Mouse (Mus musculus) adrenal gland, postnatal 36 days (tissue): ENCODE data around the gene Lect2. TPM values are rescaled to one million over a fixed set of nuclear protein-coding genes. Genes with fewer than 3 reads are reported as not detected.

Experiments used
- DNase-seq, 2 experiments: peaks; one replicate each; pipeline ENCODE4 v3.0.0; 2021; ENCODE audit warnings: mixed read lengths in 1 of 2
- total RNA-seq, 2 experiments: library from RNA; stranded (reverse); gene quantifications; 2 replicates each; pipeline ENCODE4 v1.2.3; 2021

Gene Lect2
- total RNA-seq, 2 experiments from 2014 or later, result not detected

- DNase-seq, result no peak
Observed at GRCm38 (mm10) chr13:56556701-56557100, 8.4 kb upstream of the Lect2 start.

DNA sequence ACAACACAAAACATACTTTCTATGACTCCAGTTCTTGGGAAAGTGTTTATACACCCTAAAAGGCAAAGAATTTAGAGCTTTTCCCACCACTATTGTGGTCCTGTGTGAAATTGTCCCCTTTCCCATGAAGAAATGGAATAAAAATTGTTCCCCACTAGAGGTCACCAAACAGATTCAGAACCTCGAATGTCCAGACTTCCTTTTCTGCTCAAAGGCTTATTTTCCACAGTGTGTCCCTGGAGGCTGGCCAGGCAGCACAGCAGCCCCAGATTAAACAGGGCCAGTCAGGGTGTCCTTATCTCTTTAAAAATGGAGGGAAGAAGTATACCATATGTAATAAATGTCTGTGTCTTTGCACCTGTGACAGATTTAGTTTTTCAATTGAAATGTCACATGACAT is 7.7 kb upstream of the Lect2 start:
- peak; percentile 56 to 69 for DNase-seq

- DNase-seq, result peak; percentile 26 to 37
Observed at GRCm38 (mm10) chr13:56554409-56554808, 6.1 kb upstream of the Lect2 start.

DNA sequence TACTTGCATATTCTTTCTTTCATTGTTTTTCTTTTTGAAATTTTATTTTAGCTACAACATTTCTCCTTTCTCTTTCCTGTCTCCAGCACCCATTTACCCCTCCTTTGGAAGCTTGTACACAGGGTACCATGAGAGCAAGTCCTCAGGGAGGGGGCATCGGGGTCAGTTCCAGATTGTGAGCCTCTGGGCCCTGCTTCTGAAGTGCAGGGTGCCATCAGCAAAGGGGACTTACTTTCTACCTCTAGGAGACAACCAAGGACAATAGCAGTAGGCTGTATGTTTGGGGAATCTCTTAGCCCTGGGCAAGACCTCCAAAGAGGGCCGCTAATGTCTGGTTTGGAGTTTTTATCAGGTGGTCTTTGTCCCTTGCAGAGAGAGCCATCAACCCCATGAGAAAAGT is 5.6 kb upstream of the Lect2 start:
- no peak for DNase-seq

- no peak for DNase-seq
Observed at GRCm38 (mm10) chr13:56551661-56552060, 3.4 kb upstream of the Lect2 start.

DNA sequence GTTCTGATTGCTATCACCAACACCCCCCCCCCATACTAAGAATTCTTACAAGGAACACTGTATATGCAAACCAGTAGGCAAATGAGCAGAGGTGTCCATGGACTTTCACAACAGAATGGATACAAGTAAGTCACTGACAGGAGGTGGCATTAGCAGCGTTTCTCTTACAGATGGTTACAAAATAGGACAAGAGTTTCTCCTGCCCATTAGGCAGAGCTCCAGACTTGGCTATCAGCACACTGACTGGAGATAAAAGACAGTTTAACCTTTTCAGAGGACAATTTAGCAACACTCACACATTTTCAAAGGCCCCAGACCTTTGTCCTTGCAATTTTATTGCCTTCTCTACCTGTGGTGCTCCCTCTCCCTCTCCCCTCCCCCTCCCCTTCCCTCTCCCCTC is 2.3 kb upstream of the Lect2 start:
- DNase-seq, result peak; percentile 79 to 80

GRCm38 (mm10) chr13:56549364-56549763 is 1.1 kb upstream of the Lect2 start:
- DNase-seq, result peak; percentile 82 to 84

DNA sequence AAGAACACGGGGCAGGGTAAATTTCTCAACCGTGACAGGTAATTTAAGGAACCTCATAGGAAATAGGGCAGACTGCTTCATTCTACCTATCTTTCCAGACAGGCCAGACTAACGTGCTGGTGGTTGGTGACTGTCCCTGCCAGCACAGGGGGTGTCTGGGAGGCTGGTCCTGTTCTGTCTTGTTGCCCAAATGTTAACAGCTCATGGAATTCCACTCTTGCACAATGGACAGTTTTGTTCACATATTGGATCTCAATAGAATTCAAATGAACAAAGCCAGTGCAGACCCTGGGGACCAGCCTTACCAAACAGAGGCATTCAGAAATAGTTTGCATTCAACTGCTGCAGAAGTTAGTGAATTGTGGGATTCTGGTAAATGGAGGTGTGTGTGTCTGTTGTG is 3.3 kb downstream of the Lect2 start:
- DNase-seq, result no peak

DNA sequence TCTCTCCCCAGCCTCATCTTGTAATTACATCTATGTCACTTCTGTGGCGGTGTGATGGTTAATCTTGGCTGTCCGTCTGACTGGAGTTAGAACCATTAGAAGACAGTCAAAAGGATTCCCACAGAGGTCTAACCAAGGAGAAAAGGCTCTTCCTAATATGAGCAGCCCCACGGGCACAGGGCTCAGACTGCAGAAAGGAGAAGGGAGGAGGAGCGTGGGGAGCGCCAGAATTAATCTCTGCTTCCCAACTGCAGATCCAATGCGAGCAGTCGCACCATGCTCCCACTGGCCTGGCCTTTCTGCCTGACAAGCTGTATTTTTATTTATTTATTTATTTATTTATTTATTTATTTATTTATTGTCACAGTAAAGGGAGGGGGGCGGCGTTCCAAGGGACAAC is 4.5 kb downstream of the Lect2 start:
- DNase-seq, result peak in 1 of 2 experiments; percentile 23

DNA sequence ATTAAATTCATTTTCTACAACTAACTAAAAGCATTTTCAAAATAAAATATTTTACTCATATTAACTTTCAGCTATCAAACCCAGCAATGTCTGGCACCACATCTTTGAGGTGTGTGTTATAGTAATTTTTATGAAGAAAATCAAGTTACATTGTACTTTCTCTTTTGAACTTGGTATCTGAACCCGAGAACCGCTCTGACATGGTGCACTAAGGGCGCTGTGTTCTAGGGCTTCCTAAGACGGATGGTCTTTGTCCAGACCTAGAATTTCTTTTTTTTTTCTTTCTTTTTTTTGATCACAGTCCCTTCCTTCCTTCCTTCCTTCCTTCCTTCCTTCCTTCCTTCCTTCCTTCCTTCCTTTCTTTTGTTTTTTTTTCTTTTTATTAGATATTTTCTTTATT is 8.5 kb downstream of the Lect2 start:
- peak; percentile 48 to 66 for DNase-seq

- no peak for DNase-seq
Observed at GRCm38 (mm10) chr13:56537026-56537425, 11.3 kb downstream of the Lect2 start.

DNA sequence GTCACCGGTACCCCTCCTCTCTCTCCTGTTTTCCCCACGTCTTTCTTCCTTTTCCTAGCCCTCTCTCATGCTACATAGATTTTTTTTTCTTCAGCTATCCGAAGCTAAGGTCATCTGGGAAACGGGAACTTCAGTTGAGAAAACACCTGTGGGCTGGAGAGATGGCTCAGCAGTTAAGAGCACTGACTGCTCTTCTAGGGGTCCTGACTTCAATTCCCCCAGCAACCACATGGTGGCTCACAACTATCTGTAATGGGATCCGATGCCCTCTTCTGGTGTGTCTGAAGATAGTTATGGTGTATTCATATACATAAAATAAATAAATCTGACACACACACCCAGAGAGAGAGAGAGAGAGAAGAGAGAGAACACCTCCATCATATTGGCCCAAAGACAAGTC is 12.7 kb downstream of the Lect2 start:
- DNase-seq, result no peak

DNA sequence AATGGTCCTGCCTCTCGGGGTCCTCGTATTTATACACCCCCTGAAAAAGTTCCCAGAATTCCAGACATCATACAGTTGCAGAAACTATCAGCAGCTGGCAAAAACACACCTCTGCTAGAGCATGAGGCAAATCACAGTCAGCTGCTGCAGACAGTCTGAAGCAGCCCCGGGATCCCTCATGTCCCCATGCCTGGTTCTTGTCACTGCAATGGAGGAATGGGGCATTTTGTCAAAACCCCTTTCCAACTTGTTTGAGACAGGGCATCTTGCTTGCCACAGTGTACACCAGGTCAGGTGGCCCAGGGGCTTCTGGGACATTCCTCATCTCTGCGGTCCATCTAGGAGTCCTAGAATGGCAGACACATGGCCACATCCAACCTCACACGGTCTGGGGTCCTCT is 13.4 kb downstream of the Lect2 start:
- no peak for DNase-seq

DNA sequence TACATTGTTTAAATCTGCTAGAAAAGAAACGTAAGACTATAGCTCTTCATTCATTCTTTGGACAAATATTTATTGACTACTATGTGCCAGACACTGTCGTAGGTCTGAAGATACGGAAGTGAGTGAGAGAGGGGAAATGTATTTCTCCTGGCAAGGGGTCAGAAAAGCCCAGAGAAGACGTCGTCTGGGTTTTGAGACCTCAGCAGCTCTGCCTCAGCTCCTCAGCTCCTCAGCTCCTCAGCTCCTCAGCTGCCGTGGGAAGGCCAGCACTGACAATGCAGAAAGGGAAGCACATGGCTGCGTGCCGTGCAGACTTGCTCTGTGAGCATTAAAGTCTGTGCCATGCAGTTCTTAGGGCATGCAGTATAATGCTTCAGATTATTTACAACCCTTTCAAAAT is 18.6 kb downstream of the Lect2 start:
- no peak for DNase-seq

- no peak for DNase-seq
Observed at GRCm38 (mm10) chr13:56529031-56529430, 19.3 kb downstream of the Lect2 start.

- no peak for DNase-seq
Observed at GRCm38 (mm10) chr13:56528281-56528680, 20.0 kb downstream of the Lect2 start.

DNA sequence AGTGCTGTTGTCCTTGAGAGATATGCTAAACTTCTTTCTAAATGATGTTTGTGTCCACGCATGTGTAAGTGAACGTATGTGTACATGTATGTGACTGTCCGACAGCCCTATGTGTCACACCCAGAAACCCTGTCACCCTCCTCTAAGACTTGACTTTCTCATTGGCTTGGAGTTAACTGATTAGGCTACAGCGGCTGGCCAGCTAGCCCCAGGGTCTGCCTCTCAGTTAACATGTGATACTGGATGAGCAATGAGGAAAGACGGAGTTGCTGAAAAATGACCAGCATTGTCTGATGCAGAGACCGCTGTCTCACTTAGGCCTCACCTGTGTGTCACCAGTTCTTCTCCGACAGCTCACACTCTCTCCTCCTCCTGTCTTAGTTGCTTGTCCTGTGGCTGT is 20.5 kb downstream of the Lect2 start:
- DNase-seq, result no peak

GRCm38 (mm10) chr13:56526871-56527270 is 21.4 kb downstream of the Lect2 start:
- DNase-seq, result no peak

- no peak for DNase-seq
Observed at GRCm38 (mm10) chr13:56522821-56523167, 25.5 kb downstream of the Lect2 start.

DNA sequence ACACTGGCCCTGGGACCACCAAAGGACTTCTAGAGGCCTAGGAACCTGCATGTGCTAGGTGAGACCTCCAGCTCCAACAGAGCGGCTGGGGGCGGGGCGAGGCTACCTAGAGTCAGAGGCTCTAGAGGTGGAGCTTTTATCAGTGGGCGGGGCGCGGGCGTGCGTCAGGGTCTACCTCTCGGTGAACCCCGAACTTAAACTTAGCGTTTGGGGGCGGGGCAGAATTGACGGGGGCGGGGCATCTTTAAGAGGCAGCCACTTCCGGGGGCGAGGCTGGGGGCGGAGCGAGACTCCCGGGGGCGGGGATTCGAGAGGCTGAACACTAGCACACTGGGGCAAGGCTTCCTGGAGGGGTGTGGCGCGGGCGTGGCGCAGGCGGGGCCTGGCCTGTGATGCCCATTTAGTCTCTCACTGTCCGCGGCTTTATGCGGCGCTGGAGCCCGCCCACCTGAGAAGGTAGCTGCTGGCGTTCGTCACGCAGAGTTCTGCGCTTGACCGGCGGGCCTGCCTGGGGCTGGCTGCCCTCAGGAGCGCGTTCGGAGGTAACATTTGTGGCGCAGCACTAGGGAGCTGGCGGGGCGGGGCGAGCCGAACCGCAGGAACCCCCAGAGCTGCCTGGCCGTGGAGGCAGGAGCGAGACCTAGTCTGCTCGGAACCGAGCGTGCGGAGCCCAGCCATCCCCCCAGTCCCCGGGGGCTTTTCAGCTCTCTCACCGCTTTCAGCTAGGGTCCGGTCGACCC is 26.1 kb downstream of the Lect2 start, which contains the start of gene Fbxl21:
Gene Fbxl21, plus strand, starts transcription at position 392 of the 740 bp plus-strand sequence.
- peak; percentile 96 to 98 for DNase-seq

DNA sequence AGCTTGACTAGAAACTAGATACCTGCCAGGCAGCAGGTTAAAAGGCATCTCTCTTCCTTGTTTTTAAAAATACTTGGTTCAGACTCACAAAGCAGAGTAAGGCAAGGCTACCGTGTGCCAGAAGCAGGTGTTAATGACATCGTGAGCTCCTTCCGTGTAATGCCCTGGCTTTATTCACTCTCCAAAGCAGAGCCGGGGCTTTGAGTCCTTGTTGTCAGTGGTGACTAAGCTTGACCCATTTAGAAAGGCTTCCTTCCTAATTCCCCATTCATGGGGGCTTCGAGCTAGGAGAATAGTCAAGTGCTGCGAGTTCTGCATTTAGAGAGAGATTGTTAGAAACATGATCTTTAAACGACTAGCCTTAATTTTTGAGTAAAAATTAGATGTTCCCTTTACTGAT is 31.5 kb downstream of the Lect2 start:
- no peak for DNase-seq

DNA sequence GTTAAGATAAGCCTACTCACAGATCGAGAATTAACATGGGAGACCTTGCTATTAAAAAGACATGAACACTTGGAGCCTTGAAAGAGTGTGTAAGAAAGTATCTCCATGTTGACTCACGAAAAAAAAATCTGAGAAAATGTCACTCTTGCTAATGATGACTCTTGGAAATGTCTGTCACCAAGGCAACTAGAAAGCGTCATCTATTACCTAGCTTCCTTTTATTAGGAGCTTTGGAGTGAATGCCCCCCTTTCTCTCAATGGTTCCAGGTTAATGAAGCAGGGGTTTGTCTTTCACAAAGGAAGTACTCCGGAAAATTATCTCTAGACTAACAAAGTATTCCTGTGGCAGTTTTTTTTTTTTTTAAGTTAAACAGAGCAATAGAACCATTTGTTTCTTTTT is 32.0 kb downstream of the Lect2 start:
- DNase-seq, result no peak

DNA sequence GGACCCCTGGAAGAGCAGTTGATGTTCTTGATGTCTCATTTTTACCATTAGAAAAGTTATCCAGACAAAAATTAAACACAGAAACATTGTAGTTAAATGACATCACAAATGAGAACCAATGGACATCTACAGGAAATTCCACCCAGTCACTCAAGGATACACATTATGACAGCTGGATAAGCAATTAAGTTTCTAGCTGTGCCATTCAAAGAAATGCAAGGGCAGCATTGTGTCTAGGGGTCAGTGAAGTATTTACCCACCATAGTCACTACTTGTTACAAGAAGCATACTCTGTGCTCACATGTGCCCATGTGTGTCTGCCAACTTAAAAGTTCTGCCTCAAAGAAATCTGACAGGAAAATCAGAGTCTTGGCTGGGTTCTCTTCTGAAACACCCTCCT is 34.7 kb downstream of the Lect2 start:
- no peak for DNase-seq

DNA sequence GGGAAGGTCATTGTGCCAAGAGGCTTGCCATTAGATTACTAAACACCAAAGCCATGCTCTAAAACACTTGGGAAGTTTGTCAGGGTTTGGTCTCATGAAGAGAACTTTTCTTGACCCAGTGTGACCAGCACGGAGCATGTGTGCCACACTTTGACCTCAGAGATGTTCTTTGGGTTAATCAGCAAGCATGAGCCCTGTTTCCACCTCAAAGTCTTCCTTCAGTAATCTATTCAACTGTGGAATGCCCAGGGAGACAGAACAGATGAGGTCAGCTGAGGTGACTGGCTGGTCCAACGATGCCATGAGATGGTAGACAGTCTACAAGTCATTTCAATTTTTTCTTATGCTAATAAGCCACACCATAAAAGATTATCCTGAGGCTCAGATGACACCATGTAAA is 38.5 kb downstream of the Lect2 start:
- no peak for DNase-seq
